Mouse (Mus musculus) liver, embryonic 14.5 days (tissue): ENCODE results near the gene Baiap2.

Experiments
- CTCF ChIP-seq: IDR thresholded peaks from 2 replicates; pipeline ENCODE4 v1.5.1; 2016; ENCODE audit warnings: antibody characterized with exemption, low read depth, control low read depth
- EP300 ChIP-seq: IDR thresholded peaks from 2 replicates; pipeline ENCODE4 v1.6.1; 2016; ENCODE audit warnings: antibody characterized with exemption, low read depth

GRCm38 (mm10) chr11:120029431-120030144 lies 87.0 kb downstream of the Baiap2 start:
- TF ChIP-seq CTCF = no peak
- TF ChIP-seq EP300 = no peak
